Mouse (Mus musculus) intestine, embryonic 16.5 days (tissue): Measurements from ENCODE around the gene Zfp319. TPM values are rescaled to one million over a fixed set of nuclear protein-coding genes. Genes with fewer than 3 reads are reported as not detected.

Experiments used
- ATAC-seq: fragments of 200-750 bp; cut with Nextera tagmentation; 2 replicates; pipeline ENCODE4 v1.8.0; 2017; ENCODE audit warnings: moderate TSS enrichment, moderate library complexity
- H3K27ac ChIP-seq: fragments of 300-500 bp; sonication (generic); 2 replicates; pipeline ENCODE4 v1.5.1; 2014; ENCODE audit warnings: mild to moderate bottlenecking, low read length
- H3K27me3 ChIP-seq: fragments of 300-500 bp; sonication (generic); replicated peaks from 2 replicates; pipeline ENCODE4 v1.6.1; 2014; ENCODE audit warnings: low read length, control low read depth, mixed read lengths; ENCODE audit not compliant: control insufficient read depth, insufficient read depth
- H3K36me3 ChIP-seq: fragments of 300-500 bp; sonication (generic); 2 replicates; pipeline ENCODE4 v1.6.1; 2014; ENCODE audit warnings: low read length, control low read depth; ENCODE audit not compliant: control insufficient read depth, insufficient read depth
- H3K4me1 ChIP-seq: fragments of 300-500 bp; sonication (generic); 2 replicates; pipeline ENCODE4 v1.6.1; 2014; ENCODE audit warnings: low read length, control low read depth, mixed read lengths; ENCODE audit not compliant: control insufficient read depth, insufficient read depth
- H3K4me2 ChIP-seq: fragments of 300-500 bp; sonication (generic); 2 replicates; pipeline ENCODE4 v1.6.1; 2014; ENCODE audit warnings: low read depth, low read length, control low read depth
- H3K4me3 ChIP-seq: fragments of 300-500 bp; sonication (generic); 2 replicates; pipeline ENCODE4 v1.5.1; 2014; ENCODE audit warnings: mild to moderate bottlenecking, low read length
- H3K9ac ChIP-seq: fragments of 300-500 bp; sonication (generic); 2 replicates; pipeline ENCODE4 v1.6.1; 2014; ENCODE audit warnings: low read depth, low read length
- H3K9me3 ChIP-seq: fragments of 300-500 bp; sonication (generic); 2 replicates; pipeline ENCODE4 v1.6.1; 2016; ENCODE audit warnings: low read length, control low read depth; ENCODE audit not compliant: control insufficient read depth
- WGBS: fragments of 180-500 bp; shearing (Covaris S2); extraction: QIAGEN DNeasy Blood & Tissue Kit; methylation state at CpG from one replicate; pipeline ENCODE4 v1.1.7; 2014; 5-methylcytosine and 5-hydroxymethylcytosine counted together
- polyA plus RNA-seq: library from polyadenylated mRNA; unstranded; fragments of >200 nt; fragmentation: Nextera tagmentation; extraction: Ambion mirVana; gene quantifications from 2 replicates; pipeline ENCODE4 v1.2.1, GENCODE M21; 2015

The Zfp319 gene
- polyA plus RNA-seq, 1 experiment from 2014 or later, result 4.5 TPM

DNA sequence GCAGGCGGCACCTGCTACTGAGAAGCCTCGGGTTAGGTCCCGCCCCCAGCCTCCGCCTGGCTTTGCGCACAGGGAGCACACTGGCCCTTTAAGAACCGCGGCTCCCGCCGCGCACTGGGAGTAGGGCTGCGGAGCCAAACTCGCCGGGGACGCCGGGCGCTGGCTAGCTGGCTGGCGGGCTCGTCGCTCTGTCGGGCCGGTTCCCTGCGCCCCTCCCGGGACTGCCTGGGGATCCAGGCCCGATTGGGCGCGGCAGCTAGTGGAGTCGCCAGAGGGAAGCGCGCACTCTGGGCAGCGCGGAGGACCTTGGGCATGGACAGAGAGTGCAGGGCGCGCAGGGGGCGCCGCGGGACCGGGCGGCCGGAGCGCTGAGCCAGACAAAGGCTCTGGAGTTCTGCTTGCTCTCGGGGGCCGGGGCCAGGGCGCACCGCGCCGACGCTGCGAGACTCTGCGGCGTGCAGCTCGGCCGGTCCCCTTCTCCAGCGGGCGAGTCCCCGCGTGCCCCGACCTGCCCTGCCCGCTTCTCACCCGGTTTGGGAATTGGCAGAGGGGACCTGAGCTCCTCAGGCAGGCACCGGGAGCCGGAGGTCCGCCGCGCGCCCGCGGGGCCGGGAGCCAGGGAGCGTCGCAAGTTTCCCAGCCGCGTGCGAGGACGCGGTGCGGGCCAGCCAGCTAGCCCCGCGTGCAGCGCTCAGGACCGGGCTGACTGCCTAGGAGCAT, 20.6 kb upstream of the Zfp319 start, which contains the start of gene Mmp15:
Gene Mmp15 (plus strand): TSS at position 118 of the 720 bp plus-strand sequence.
- peak; percentile 83 for ATAC-seq
- WGBS, result under 1% methylated on average over 78 of the region's 80 CpGs

DNA sequence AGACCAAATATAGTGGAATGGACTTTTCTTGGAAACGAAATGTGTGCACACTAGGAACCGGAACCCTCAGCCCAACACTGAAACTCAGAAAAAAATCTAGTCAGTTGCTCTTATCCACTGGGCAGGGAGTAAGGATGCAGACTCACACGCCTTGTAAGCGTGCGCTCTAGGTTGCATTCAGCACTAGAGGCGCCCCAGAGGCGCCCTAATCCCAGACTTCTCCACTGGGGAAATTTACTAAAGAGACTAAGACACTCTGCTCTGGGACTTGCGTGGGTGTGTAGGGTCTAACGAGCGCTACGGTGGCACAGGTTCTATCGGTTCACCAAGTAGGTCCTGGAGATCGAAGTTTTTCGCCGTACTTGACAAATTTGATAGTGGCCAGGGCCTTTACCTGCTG, 19.7 kb upstream of the Zfp319 start:
- WGBS, result 3% methylated on average over 15 of the region's 15 CpGs
- no peaks in the 10 kb centered on the region for H3K27me3 ChIP-seq
- ATAC-seq, result peak; percentile 49

More for the DNA sequence above, 20.6 kb upstream of the Zfp319 start, which contains the start of gene Mmp15:
- no peaks in the 10 kb centered on the region for H3K36me3 ChIP-seq
- H3K4me2 ChIP-seq, result peak within 1 kb of the TSS; percentile 95
- H3K4me3 ChIP-seq, result peak within 1 kb of the TSS; percentile 84
- peaks cover 30% of the 10 kb centered on the region for H3K4me1 ChIP-seq
- no peaks in the 10 kb centered on the region for H3K9me3 ChIP-seq
- H3K27me3 ChIP-seq, result no peaks in the 10 kb centered on the region
- peak within 1 kb of the TSS; percentile 84 for H3K27ac ChIP-seq
- peak within 1 kb of the TSS; percentile 82 for H3K9ac ChIP-seq

GRCm38 (mm10) chr8:95348811-95349630, 17.3 kb upstream of the Zfp319 start:
- Histone ChIP-seq H3K4me1 (peaks cover 18% of the 10 kb centered on the region), H3K36me3 (peaks cover 4% of the 10 kb centered on the region; the same call in 1 of the 2 replicates), H3K4me2 (no peak overlapping the region), H3K27me3 (no peaks in the 10 kb centered on the region), H3K4me3 (no peak overlapping the region), H3K9me3 (no peaks in the 10 kb centered on the region), H3K27ac (no peak overlapping the region), H3K9ac (no peak overlapping the region)
- 48% methylated on average over 19 of the region's 19 CpGs for WGBS
- no peak for ATAC-seq

More for the DNA sequence above, 19.7 kb upstream of the Zfp319 start:
- Histone ChIP-seq H3K36me3 (no peaks in the 10 kb centered on the region), H3K4me3 (peak overlapping the region; percentile 84), H3K4me1 (peaks cover 22% of the 10 kb centered on the region), H3K9ac (peak overlapping the region; percentile 82; the same call in 1 of the 2 replicates), H3K4me2 (peak overlapping the region; percentile 95), H3K27ac (no peak overlapping the region), H3K9me3 (no peaks in the 10 kb centered on the region)

GRCm38 (mm10) chr8:95348356-95348755, 16.6 kb upstream of the Zfp319 start:
- Histone ChIP-seq H3K4me3 (no peak overlapping the region), H3K9me3 (no peaks in the 10 kb centered on the region), H3K36me3 (peaks cover 7% of the 10 kb centered on the region; the same call in 1 of the 2 replicates), H3K27ac (no peak overlapping the region), H3K9ac (no peak overlapping the region), H3K4me2 (no peak overlapping the region), H3K4me1 (peaks cover 14% of the 10 kb centered on the region), H3K27me3 (no peaks in the 10 kb centered on the region)
- WGBS, result 92% methylated on average over 2 of the region's 2 CpGs
- ATAC-seq, result no peak

DNA sequence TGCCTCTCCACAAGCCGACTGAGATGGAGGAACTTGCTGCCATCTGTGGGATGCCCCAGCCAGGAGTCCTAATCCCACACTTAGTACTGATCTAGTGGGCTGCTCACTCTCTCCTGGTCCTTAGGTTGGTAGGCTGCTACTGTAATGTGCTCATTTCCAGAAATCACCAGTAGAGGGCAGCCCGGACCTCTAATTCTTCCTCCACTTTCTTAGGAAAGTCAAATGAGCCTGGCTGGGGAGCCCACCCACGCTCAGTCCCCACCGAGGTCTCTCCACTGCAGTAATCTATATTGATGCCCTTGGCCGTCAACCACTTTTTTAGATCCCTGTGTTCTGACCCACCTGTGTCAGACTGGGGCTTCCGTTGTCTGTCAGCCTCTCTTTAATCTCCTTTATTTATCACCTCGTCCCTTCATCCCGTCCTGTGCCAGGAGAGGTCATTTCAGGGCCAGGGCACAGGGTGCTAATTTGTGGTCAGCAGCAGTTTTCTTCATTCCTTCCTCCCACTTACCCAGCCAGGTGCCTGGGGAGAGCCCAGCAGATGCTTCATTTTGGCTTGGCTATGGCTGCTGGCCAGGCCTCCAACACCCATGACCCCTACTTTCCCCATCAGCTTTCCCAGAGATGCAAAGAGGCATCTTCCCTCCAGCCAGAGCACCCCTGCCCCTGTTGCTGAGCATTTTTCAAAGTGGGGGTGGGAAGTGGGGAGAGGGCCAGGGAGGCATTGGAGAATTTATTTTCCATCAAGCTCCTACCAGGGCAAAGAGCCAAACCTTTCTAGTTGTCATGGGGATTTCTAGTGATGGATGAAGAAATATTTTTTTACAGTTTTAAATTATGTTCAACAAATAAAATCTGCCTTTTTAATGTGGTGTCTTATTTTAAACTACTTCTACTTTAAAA, 15.1 kb upstream of the Zfp319 start:
- Histone ChIP-seq H3K9ac (no peak overlapping the region), H3K4me3 (no peak overlapping the region), H3K9me3 (no peaks in the 10 kb centered on the region), H3K4me1 (peaks cover 13% of the 10 kb centered on the region), H3K27me3 (no peaks in the 10 kb centered on the region), H3K27ac (no peak overlapping the region), H3K4me2 (no peak overlapping the region), H3K36me3 (peaks cover 7% of the 10 kb centered on the region; the same call in 1 of the 2 replicates)
- ATAC-seq, result peak; percentile 47
- 28% methylated on average over 8 of the region's 8 CpGs for WGBS

DNA sequence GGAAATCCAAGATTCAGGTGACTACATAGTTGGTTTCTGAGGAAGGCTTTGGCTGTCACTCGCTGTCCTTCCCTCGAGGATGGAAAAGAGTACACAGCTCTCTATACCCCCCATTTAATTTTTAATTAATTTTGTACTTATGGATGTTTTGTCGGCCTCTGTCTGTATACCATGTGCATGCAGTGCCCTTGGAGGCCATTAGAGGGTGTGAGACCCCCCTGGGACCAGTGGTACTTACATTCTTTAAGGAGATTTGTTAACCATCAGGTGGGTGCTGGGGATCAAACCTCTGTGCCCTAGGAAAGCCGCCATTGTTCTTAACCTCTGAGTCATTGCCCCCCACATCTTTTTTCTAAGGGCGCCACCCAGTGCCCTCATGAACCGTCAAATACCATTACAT, 12.9 kb upstream of the Zfp319 start:
- 78% methylated on average over 6 of the region's 6 CpGs for WGBS
- no peak overlapping the region for H3K9ac ChIP-seq
- ATAC-seq, result no peak
- H3K36me3 ChIP-seq, result peaks cover 7% of the 10 kb centered on the region; the same call in 1 of the 2 replicates
- no peaks in the 10 kb centered on the region for H3K9me3 ChIP-seq
- no peaks in the 10 kb centered on the region for H3K27me3 ChIP-seq
- H3K4me2 ChIP-seq, result no peak overlapping the region
- H3K4me3 ChIP-seq, result no peak overlapping the region
- H3K27ac ChIP-seq, result no peak overlapping the region
- H3K4me1 ChIP-seq, result peaks cover 6% of the 10 kb centered on the region; the same call in 1 of the 2 replicates

- H3K27me3 ChIP-seq, result no peaks in the 10 kb centered on the region
- no peaks in the 10 kb centered on the region for H3K4me1 ChIP-seq
- no peaks in the 10 kb centered on the region for H3K9me3 ChIP-seq
- H3K9ac ChIP-seq, result no peak overlapping the region
- no peak overlapping the region for H3K4me2 ChIP-seq
- H3K4me3 ChIP-seq, result no peak overlapping the region
- H3K27ac ChIP-seq, result no peak overlapping the region
- H3K36me3 ChIP-seq, result peaks cover 16% of the 10 kb centered on the region; the same call in 1 of the 2 replicates
- peak; percentile 46 for ATAC-seq
- WGBS, result 64% methylated on average over 5 of the region's 5 CpGs
Measured at GRCm38 (mm10) chr8:95341721-95342120, 10.0 kb upstream of the Zfp319 start.

GRCm38 (mm10) chr8:95336363-95336762, 4.6 kb upstream of the Zfp319 start:
- H3K4me2 ChIP-seq, result no peak overlapping the region
- no peak overlapping the region for H3K27ac ChIP-seq
- H3K9me3 ChIP-seq, result no peaks in the 10 kb centered on the region
- peaks cover 9% of the 10 kb centered on the region; the same call in 1 of the 2 replicates for H3K36me3 ChIP-seq
- ATAC-seq, result no peak
- H3K9ac ChIP-seq, result no peak overlapping the region
- H3K4me3 ChIP-seq, result no peak overlapping the region
- H3K27me3 ChIP-seq, result no peaks in the 10 kb centered on the region
- H3K4me1 ChIP-seq, result 0 out of 2 replicates have a peak, but pooled peaks cover 3% of the 10 kb centered on the region
